Mouse (Mus musculus) neutrophil, adult 5-6 weeks (primary cell): ENCODE data around the gene B4galt2. TPM values are rescaled to one million over a fixed set of nuclear protein-coding genes. Genes with fewer than 3 reads are reported as not detected.

ENCODE experiments used
- ATAC-seq: fragments of 151-379, 151-347 bp; 2 replicates; pipeline ENCODE4 v1.8.0; 2017; ENCODE audit warnings: mild to moderate bottlenecking, moderate TSS enrichment; ENCODE audit not compliant: insufficient number of reproducible peaks, poor library complexity, low FRiP score, severe bottlenecking; ENCODE audit errors: extremely low read depth
- total RNA-seq: library from RNA; stranded (forward); fragments of 200-1000 nt; gene quantifications from 2 replicates; pipeline ENCODE4 v1.2.3, GENCODE M21; 2017

B4galt2 gene
- 0.61 TPM in 1 of 2 replicates, not detected in the other for total RNA-seq

DNA sequence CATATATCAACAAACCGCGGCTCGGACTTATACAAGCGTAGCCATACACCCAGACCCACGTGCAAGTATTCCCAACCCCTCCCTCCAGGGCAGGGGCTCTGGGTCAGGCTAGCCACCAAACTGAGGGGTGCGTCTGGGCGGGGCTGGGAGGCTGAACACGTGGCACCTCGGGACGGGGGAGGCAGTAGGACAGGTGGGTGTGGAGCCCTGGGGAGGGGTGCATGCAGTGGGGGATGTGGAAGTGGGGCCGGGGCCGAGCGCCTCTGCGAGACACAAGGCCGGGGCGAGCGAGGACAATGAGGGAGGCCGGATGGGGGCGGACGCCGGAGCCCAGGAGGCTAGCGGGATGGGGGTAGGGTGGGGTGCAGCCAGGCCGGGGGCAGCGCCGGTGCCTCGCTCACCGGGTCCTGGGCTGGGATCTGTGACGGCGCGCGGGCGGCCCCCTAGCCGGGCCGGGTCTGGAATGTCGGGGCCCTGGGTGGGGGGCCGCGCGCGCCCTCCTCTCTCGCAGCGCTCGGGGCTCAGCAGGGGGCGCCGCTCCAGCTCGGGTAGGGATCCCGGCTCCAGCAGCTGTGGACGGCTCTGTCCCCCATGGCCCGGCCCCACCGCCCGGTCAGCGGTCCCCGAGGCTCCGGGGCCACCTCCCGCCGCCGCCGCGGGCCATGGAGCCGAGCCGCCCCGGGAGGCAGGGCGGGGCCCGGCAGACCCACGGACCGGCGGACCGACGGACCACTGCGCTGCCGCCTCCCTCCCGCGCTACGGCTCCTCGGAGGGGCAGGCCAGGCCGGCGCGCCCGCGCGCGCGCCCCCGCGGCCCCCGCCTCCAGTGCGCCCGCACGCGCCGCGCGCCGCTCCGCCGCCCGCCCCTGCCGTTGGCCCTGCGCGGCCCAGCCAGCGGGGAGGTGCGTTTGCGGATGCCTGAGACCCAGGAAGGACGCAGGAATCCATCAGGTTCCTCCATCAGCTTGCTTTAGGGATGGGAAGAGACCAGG is at the start of gene B4galt2:
TSS of gene B4galt2 (minus strand) at position 787 of the 991 bp plus-strand sequence.
- no peak for ATAC-seq

DNA sequence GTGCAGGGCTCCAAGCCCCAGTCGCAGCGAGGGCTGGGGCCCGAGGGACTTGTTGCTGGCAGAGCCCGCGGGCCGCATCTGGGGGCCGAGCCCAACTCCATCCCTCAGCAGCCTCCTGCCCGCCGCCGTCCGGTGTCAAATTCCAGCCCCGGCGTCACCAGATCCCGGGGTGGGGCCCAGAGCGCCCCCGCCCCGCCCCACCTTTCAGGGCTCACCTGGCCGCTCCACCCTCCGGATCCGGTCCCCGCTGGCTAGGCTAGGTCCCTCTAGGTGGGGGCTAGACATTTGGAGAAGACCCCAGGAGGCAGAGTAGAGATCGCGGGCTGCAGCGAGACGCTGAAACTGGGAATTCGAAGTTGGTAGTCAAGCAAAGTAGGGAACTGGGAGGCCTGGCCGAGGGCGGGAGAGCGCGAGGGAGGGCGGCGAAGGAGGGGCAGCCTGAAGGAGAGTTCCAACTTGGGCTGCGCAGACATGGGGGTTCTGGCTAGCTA is 46.1 kb upstream of the B4galt2 start, which contains the start of gene Artn:
TSS of gene Artn (minus strand) at position 373 of the 491 bp plus-strand sequence.
- ATAC-seq: no peak

DNA sequence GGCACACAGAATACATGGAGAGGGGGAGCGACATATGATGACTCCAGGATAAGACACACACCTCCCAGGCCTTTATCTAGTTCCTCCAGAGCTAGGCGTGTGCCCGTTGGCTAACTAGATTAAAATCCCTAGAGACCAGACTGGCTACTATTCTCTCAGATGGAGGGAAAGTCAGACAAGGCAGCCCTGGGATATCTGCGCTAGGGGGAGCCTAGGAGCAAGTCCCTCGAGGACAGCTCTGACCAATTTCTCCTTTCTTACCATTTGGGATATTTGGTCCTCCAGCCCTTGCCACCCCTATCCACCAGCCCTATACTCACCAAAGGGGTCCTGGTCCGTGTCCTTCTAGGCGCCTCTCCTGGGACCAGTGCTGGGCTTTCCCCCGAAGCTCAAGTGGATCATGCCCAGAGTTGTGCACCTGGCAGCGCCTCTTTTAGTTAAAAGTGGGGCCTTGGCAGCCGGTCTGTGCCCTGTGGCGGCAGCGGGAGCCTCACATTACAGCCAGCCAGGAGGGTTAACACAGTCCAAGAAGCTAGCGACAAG is 45.5 kb upstream of the B4galt2 start:
- no peak; the same call in 1 of the 2 replicates for ATAC-seq

DNA sequence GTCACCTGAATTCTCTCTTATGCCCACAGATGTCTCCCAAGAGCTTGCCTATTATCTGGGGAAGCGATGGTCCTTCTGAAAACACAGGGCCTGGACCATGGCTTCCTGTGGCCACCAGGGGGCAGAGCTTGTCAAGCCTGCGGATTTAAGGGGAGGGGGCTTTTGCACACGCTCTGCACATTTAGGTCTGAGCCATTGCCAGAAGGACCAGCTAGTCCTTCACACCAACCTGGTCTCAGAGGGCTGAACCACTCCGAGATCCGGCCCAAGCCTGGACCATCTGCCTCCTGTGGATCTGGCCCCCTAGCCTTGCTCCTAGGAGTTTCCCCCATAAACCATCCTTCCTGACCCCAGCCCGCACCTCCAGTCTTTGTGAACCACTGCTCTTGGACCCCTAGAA is 44.9 kb upstream of the B4galt2 start:
- ATAC-seq: no peak

DNA sequence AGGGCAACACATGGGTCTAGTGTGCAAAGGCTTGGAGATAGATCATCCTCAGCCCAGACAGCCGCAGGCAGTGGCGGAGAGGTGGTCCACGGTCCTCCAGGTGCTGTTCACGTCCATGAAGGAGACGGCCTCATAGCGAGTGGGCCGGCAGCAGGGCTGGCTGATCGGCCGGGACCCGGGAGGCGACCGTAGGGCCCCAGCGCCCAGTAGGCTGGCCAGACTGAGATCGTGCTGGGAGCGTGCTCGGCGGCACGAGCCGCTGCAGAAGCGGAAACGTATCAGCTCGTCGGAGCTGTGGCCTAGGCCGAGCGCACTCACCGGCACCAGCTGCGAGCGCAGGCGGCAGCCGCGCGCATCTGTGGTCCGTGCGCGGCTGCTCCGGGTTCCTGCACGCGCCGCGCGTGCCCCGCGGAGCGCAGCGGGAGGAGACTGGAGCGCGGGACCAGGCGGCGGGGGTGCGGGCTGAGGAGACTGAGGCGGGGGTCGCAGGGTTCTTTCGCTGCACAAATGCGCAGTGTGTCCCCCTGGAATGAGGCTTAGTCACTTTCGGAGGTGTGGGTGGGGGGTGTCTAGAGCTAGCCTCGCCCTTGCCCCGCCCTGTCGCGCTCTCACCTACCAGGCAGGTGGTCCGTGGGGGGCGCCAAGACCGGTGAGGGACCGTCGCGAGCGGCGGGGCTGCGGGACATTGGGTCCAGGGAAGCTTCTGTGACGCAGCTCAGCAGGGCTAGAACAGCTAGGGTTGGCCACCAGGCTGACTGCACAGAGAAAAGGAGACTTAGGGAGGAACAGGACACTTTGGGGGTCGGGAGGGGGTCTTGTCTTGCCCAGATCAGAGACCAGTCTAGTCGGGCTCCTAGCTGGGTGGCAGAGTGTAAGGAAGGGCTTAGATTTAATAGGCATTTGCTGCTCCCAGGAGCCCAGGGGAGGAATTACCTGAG is 43.5 kb upstream of the B4galt2 start:
- 0 out of 2 replicates have a peak, but pooled peaks have one; percentile 35 for ATAC-seq

DNA sequence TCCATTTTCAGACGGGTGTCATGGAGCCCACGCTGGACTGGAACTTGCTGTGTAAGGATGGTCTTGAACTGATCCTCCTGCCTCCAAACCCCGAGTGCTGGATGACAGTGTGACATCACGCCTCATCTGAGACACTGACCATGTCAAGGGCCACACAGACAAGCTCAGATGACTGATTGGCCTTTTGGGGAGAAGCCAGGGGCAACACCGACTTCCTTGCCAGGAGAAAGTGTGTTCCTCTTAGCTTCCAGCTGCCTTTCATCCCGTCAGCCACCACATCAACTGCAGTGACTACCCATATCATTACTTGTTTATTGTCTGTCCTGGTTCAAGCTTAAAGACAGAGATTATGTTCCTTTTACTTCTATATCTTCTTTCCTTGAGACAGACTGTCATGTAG is 41.6 kb upstream of the B4galt2 start:
- ATAC-seq: no peak

DNA sequence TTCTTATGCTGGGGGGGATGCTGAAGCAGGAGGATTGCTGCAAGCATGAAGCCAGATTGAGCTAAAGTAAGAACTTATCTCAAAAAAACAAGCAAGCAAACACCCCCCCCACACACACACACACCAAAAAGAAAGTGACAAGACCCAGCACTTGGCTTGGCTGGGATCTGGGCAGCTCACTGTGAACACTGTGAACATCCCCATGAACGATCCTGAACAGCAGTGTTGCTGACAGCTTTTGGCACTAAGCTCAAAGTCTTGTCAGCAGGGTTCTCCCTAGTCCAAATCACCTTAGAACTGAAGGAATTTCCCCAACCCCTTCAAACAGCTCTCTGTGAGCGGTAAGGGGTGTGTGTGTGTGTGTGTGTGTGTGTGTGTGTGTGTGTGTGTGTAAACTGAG is 40.2 kb upstream of the B4galt2 start:
- no peak for ATAC-seq

DNA sequence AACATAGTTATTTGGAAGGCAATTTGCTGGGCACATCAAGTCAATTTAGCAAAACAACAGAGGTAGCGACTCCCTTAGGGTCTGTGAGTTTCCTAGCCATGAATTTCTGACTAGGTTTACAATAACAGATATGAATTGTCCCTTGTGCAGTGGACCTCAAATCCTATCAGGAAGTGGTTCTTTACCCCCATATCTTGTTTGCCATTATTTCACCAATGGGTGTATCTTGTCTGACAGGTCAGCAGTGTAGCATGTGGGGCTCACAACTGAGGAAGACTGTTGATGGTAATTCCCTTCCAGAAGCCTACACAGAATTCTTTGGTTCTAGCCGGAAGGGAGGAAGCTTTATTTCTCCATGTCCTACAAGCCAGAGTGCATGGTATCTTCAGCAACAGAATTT is 38.1 kb upstream of the B4galt2 start:
- peak; percentile 58 for ATAC-seq

DNA sequence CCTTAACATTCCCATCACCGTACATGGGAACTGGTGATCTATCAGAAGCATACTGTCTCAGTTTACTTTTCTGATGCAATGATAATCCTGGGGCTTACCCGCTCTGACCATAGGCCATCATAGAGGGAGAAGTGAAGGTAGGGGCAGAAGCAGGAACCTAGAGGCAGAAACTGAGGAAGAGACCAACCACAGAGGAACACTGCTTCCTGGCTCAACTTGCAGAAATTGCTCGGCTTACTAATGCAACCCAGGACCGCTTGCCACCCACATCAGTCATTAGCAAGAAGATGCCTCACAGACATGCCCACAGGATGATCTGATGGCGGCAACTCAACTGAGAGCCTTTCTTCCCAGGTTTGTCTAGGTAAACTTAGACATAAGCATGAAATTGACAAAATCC is 35.5 kb upstream of the B4galt2 start:
- ATAC-seq: no peak

DNA sequence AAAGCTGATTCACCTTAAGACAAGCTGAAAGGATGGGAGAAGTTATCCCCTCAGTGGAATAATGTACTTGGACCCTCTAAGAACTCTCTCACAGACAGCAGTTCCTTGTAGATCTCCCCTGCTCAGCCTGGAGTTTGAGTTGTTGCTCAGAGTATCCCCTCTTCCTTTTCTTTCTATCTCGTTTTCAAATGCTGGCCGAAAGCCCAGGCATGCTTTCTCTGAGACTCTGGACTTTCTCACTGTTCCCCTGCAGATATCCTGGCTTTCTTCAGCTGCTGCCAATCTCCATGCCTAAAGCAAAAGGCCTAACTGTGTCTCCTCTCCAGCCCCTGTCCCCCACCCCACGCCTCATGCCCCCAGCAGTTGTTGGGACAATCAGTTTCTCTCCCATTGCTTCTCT is 35.0 kb upstream of the B4galt2 start:
- no peak for ATAC-seq

DNA sequence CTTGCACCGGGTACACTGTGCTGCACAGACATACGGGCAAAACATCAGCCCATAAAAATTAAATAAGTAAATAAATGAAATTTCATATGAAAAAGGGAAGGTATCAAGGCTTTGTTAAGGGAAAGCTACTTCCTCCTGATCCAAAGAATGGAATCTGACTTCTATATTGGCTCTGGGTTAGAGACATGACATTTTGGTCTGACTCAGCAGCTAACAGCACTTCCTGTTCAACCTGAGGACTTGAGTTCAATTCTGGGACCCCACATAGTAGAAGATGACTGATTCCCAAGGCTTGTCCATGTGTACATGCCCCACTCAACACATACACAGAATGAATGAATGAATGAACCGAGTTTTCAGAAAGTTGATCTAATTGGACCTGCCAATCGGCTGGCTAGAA is 34.6 kb upstream of the B4galt2 start:
- ATAC-seq: no peak

DNA sequence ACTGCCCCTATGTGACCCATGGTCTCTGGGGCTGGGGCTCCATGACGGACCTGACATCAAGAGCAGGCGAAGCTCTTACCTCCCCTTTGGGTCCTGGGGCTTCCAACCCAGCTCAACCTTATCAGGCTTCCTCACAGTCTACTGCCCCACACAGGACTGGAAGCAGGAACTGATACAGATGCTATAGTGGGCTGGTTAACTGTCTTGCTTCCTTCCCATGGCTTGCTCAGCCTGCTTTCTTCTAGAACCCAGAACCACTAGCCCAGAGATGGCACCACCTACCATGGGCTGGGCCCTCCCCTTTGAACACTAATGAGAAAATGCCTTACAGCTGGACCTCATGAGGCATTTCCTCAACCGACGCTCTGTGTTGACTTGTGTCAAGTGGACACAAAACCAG is 34.1 kb upstream of the B4galt2 start:
- no peak for ATAC-seq

DNA sequence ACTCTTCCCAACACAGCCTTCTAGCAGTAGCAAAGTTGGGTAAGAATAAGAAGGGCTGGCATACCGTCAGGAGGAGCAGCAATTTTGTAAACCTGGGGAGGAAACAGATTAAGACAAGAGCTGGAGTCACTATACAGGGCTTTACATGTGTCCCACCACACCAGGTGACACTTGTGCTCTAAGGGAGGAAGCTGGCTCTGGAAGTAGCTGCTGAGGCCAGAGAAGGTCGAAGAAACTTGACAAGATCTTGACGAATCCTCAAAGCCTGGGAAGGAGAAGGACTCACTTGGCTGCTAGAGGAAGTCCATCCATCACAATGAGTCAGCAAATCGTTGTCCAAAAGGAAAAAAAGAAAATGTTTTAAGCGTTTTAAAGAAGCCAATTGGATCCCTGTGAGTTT is 33.1 kb upstream of the B4galt2 start:
- ATAC-seq: no peak

DNA sequence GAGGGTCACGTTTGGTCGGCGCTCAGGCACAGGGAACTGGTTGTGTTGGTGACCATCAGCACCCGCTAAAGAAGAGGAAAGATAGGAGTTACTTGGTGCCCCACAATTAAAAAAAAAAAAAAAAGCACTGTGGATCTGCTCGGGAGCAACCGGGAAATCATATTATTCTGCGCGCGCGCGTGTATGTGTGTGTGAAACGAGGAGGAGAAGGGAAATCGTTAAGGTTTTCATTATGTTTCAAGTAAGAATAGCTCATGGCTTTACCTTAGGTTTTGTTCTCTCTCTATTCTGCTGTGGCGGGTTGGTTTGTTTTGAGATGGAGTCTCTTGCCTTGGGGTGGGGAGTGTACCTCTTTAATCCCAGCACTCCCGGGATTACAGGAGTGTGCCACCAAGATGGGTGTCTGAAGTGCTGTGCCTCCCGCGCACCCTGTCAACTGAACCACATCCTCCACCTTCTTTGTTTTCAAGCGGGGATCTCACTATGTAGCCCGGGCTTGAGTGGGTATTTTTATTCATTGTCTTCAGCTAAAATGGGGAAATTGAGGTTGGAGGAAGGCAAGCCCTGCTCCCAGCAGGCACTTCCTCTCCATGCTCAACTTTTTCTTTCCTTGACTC is 32.3 kb upstream of the B4galt2 start:
- no peak for ATAC-seq

DNA sequence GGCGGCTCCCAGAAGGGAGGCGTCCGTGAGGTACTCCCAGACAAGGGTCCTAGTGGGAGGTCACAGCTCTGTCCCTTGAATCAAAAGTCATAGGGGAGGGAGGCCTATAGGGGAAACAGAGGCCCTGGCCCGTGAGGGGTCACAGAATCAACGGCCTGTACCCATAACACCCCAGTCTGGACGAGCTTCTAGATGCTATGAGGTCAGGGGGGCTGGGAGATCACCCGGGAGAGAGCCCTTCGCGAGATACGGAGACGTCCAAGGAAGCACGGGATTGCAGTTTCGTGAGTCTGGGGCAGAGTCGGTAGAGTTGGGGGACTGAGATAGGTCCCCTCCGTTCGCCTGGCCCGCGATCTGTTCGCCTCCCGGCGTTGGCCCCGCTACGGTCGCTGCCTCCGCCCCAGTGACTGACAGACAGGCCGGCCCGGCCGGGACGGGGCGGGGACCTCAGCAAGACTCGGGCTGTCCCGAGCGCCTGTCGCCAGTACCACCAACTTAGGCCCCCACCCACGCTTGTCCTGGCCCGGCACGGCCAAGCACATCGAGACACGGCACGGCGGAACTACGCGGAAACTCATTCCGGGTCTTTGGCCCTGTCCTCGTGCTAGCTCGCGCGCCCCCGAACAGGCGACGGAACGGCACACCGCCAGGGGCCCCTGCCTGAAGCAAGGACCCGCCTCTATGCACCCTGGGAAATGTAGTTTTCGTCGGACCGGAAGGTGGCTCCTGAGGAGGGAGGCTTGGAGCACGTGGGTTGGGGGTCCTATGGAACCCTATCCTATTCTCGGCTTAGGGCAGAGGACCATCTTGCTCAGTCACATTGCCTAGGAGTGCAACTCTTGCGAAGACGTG is 31.5 kb upstream of the B4galt2 start, which contains the start of gene Ipo13:
TSS of gene Ipo13 (minus strand) at position 409 of the 852 bp plus-strand sequence.
- ATAC-seq: peak; percentile 84

DNA sequence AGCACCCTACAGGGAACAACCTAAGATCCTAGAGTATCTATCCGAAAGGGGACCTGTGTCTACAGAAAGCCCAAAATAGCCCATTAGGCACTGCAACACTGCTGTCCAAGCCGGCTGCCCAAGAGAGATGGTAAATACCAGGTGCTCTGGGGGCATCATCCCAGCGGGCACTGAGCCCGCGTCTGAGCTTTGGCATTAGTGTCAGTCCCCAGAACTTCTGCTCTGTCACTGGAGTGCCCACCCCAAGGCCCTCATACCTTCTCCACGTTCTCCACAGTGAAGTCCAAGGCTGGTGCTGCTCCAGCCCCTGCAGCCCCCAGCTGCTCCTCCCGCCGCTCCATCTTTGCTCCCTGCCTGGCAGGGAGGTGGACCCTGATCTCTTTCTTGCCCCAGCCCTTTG is 30.7 kb upstream of the B4galt2 start:
- no peak for ATAC-seq

DNA sequence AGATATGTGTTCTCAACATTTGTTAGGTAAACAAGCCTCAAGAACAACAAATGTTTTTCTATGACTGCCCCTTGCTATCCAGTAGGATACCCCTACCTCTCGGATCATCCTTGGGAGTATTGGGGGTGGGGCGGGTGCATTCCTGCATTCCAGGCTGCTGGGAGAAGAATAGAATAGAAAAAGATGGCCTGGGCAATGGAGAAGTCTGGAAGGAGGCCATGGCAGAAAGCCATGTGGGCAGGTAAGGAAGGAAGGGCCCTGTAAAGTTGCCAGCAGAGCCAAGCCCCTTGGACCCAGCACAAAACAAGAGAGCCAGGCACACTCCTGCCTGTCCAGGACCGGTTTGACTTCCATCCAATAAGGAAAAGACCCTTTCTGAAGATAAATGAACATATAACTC is 30.1 kb upstream of the B4galt2 start:
- ATAC-seq: no peak
